Mouse (Mus musculus) forebrain, embryonic 11.5 days (tissue): Measurements from ENCODE around the gene Mrps18b. TPM values are rescaled to one million over a fixed set of nuclear protein-coding genes. Genes with fewer than 3 reads are reported as not detected.
A peak's percentile ranks its signal among the peaks of the same experiment; 100 is the strongest.

Experiments used
- ATAC-seq: fragments of 200-750 bp; cut with Nextera tagmentation; replicated peaks from 2 replicates; pipeline ENCODE4 v1.8.0; 2017; ENCODE audit warnings: moderate TSS enrichment; ENCODE audit not compliant: low FRiP score
- DNase-seq: peaks from one replicate; pipeline ENCODE4 v3.0.0-alpha.2; 2017; ENCODE audit warnings: low spot score
- H3K27ac ChIP-seq: fragments of 300-500 bp; sonication (generic); 2 replicates; pipeline ENCODE4 v1.5.1; 2014; ENCODE audit warnings: low read depth, low read length
- H3K27me3 ChIP-seq: fragments of 300-500 bp; sonication (generic); 2 replicates; pipeline ENCODE4 v1.6.1; 2014; ENCODE audit warnings: mild to moderate bottlenecking, low read length, mixed read lengths; ENCODE audit not compliant: control insufficient read depth, insufficient read depth
- H3K36me3 ChIP-seq: fragments of 300-500 bp; sonication (generic); 2 replicates; pipeline ENCODE4 v1.6.1; 2014; ENCODE audit warnings: mild to moderate bottlenecking, low read length, moderate library complexity, mixed read lengths; ENCODE audit not compliant: control insufficient read depth, insufficient read depth
- H3K4me1 ChIP-seq: fragments of 300-500 bp; sonication (generic); replicated peaks from 2 replicates; pipeline ENCODE4 v1.6.1; 2014; ENCODE audit warnings: low read length, mixed read lengths; ENCODE audit not compliant: control insufficient read depth, insufficient read depth
- H3K4me2 ChIP-seq: fragments of 300-500 bp; sonication (generic); 2 replicates; pipeline ENCODE4 v1.6.1; 2014; ENCODE audit warnings: low read depth, mild to moderate bottlenecking, low read length, moderate library complexity, mixed read lengths; ENCODE audit not compliant: severe bottlenecking
- H3K4me3 ChIP-seq: fragments of 300-500 bp; sonication (generic); 2 replicates; pipeline ENCODE4 v1.5.1; 2014; ENCODE audit warnings: low read depth, low read length
- H3K9ac ChIP-seq: fragments of 300-500 bp; sonication (generic); 2 replicates; pipeline ENCODE4 v1.6.1; 2014; ENCODE audit warnings: low read length
- H3K9me3 ChIP-seq: fragments of 300-500 bp; sonication (generic); 2 replicates; pipeline ENCODE4 v1.6.1; 2016; ENCODE audit warnings: low read length, mixed read lengths; ENCODE audit not compliant: control insufficient read depth
- WGBS: fragments of 180-500 bp; shearing (Covaris S2); extraction: QIAGEN DNeasy Blood & Tissue Kit; methylation state at CpG from one replicate; pipeline ENCODE4 v1.1.7; 2014; 5-methylcytosine and 5-hydroxymethylcytosine counted together
- polyA plus RNA-seq: library from polyadenylated mRNA; unstranded; fragments of >200 nt; fragmentation: Nextera tagmentation; extraction: Ambion mirVana; gene quantifications from 2 replicates; pipeline ENCODE4 v1.2.1, GENCODE M21; 2014

The Mrps18b gene
- polyA plus RNA-seq, 1 experiment from 2014 or later: 66.8 TPM

GRCm38 (mm10) chr17:35900636-35901035, 15.6 kb downstream of the Mrps18b start:
- no peak for ATAC-seq
- DNase-seq: no peak
- WGBS: 82% methylated on average over 3 of the region's 3 CpGs
- no peak overlapping the region for H3K4me3 ChIP-seq
- no peaks in the 10 kb centered on the region for H3K9me3 ChIP-seq
- no peaks in the 10 kb centered on the region for H3K27me3 ChIP-seq
- H3K4me1 ChIP-seq: peaks cover 3% of the 10 kb centered on the region
- H3K4me2 ChIP-seq: no peak overlapping the region
- peaks cover 5% of the 10 kb centered on the region; the same call in 1 of the 2 replicates for H3K36me3 ChIP-seq
- no peak overlapping the region for H3K27ac ChIP-seq
- no peak overlapping the region for H3K9ac ChIP-seq

- Histone ChIP-seq H3K27ac (no peak overlapping the region; the same call in 1 of the 2 replicates), H3K27me3 (no peaks in the 10 kb centered on the region), H3K9me3 (no peaks in the 10 kb centered on the region), H3K4me1 (peaks cover 3% of the 10 kb centered on the region), H3K9ac (peak overlapping the region; percentile 30; the same call in 1 of the 2 replicates), H3K36me3 (peaks cover 4% of the 10 kb centered on the region), H3K4me2 (peak overlapping the region; percentile 99; the same call in 1 of the 2 replicates), H3K4me3 (peak overlapping the region; percentile 72)
- 43% methylated on average over 23 of the region's 23 CpGs for WGBS
- ATAC-seq (peak; percentile 51), DNase-seq (peak; percentile 63)
Observed at GRCm38 (mm10) chr17:35897644-35898573, 18.3 kb downstream of the Mrps18b start.

- peak within 1 kb of the TSS; percentile 82 for H3K9ac ChIP-seq
- DNase-seq (peak; percentile 96), ATAC-seq (peak; percentile 94)
- peaks cover 3% of the 10 kb centered on the region for H3K4me1 ChIP-seq
- H3K27ac ChIP-seq: peak within 1 kb of the TSS; percentile 88
- no peaks in the 10 kb centered on the region for H3K9me3 ChIP-seq
- H3K36me3 ChIP-seq: peaks cover 9% of the 10 kb centered on the region
- under 1% methylated on average over 73 of the region's 86 CpGs for WGBS
- peak within 1 kb of the TSS; percentile 99 for H3K4me2 ChIP-seq
- no peaks in the 10 kb centered on the region for H3K27me3 ChIP-seq
- H3K4me3 ChIP-seq: peak within 1 kb of the TSS; percentile 72
Observed at GRCm38 (mm10) chr17:35896781-35897643, 19.2 kb downstream of the Mrps18b start, which contains the start of gene 2310061I04Rik. TSS of gene 2310061I04Rik (minus strand) at chr17:35897431.

- DNase-seq (no peak), ATAC-seq (no peak)
- H3K27ac ChIP-seq: no peak overlapping the region
- WGBS: 87% methylated on average over 15 of the region's 17 CpGs
- no peak overlapping the region for H3K9ac ChIP-seq
- no peaks in the 10 kb centered on the region for H3K9me3 ChIP-seq
- no peaks in the 10 kb centered on the region for H3K4me1 ChIP-seq
- H3K4me2 ChIP-seq: no peak overlapping the region
- no peak overlapping the region for H3K4me3 ChIP-seq
- no peaks in the 10 kb centered on the region for H3K27me3 ChIP-seq
- peaks cover 32% of the 10 kb centered on the region for H3K36me3 ChIP-seq
Observed at GRCm38 (mm10) chr17:35887725-35888124, 28.5 kb downstream of the Mrps18b start.

- 95% methylated on average over 14 of the region's 14 CpGs for WGBS
- Histone ChIP-seq H3K27ac (no peak overlapping the region), H3K4me2 (no peak overlapping the region), H3K9me3 (no peaks in the 10 kb centered on the region), H3K9ac (no peak overlapping the region), H3K4me3 (no peak overlapping the region), H3K4me1 (peaks cover 6% of the 10 kb centered on the region), H3K36me3 (peaks cover 14% of the 10 kb centered on the region), H3K27me3 (no peaks in the 10 kb centered on the region)
- ATAC-seq: no peak
- DNase-seq: no peak
Observed at GRCm38 (mm10) chr17:35883777-35884176, 32.4 kb downstream of the Mrps18b start.

GRCm38 (mm10) chr17:35882924-35883323, 33.3 kb downstream of the Mrps18b start:
- no peaks in the 10 kb centered on the region for H3K27me3 ChIP-seq
- no peak overlapping the region for H3K4me2 ChIP-seq
- H3K36me3 ChIP-seq: peaks cover 11% of the 10 kb centered on the region
- H3K9ac ChIP-seq: no peak overlapping the region
- H3K4me3 ChIP-seq: no peak overlapping the region
- 93% methylated on average over 17 of the region's 17 CpGs for WGBS
- H3K27ac ChIP-seq: no peak overlapping the region
- H3K4me1 ChIP-seq: peaks cover 6% of the 10 kb centered on the region
- DNase-seq (no peak), ATAC-seq (no peak)
- H3K9me3 ChIP-seq: no peaks in the 10 kb centered on the region

GRCm38 (mm10) chr17:35879245-35880057, 36.7 kb downstream of the Mrps18b start, which contains the start of gene Dhx16:
TSS of gene Dhx16 (plus strand) at chr17:35879819.
- 0 out of 2 replicates have a peak within 1 kb of the TSS, but pooled peaks have one; percentile 15 for H3K27ac ChIP-seq
- H3K9me3 ChIP-seq: no peaks in the 10 kb centered on the region
- peaks cover 6% of the 10 kb centered on the region for H3K4me1 ChIP-seq
- ATAC-seq: peak; percentile 89
- peak within 1 kb of the TSS; percentile 84 for H3K9ac ChIP-seq
- H3K4me3 ChIP-seq: peak within 1 kb of the TSS; percentile 93
- no peaks in the 10 kb centered on the region for H3K27me3 ChIP-seq
- H3K36me3 ChIP-seq: peaks cover 7% of the 10 kb centered on the region; the same call in 1 of the 2 replicates
- peak within 1 kb of the TSS; percentile 76 for H3K4me2 ChIP-seq
- DNase-seq: peak; percentile 98
- WGBS: 5% methylated on average over 65 of the region's 66 CpGs
